Comparison of ENCODE assay signal across 8 mouse cellular contexts in genomic region chr9:75610571-75611493, GRCm38 (mm10). TPM values are rescaled to one million over a fixed set of nuclear protein-coding genes. Genes with fewer than 3 reads are reported as not detected.
DNase-seq lines count a peak whose midpoint lies in the region; ATAC-seq and TF ChIP-seq lines count a peak whose summit lies in the region.

Gene Tmod2, minus strand, starts transcription at chr9:75611325.

- H3K9ac ChIP-seq in forebrain, embryonic 12.5 days, result peak within 1 kb of the TSS; percentile 82
- peak within 1 kb of the TSS; percentile 58 for H3K9ac ChIP-seq in heart, embryonic 15.5 days
- peak within 1 kb of the TSS; percentile 52 for H3K9ac ChIP-seq in lung, embryonic 16.5 days (ENCODE audit: low read length)

- no peaks in the 10 kb centered on the region for H3K4me1 ChIP-seq in brown adipose tissue, adult 24 weeks (ENCODE audit: control insufficient read depth, insufficient read depth, insufficient read length, low read length)
- H3K4me1 ChIP-seq in forebrain, embryonic 12.5 days, result peaks cover 8% of the 10 kb centered on the region
- H3K4me1 ChIP-seq in heart, embryonic 15.5 days (replicated peaks), result no peaks in the 10 kb centered on the region; the same call in 1 of the 2 replicates
- H3K4me1 ChIP-seq in lung, embryonic 16.5 days (replicated peaks; ENCODE audit: control insufficient read depth, insufficient read depth, low read length), result peaks cover 6% of the 10 kb centered on the region

- DNase-seq in Patski (ENCODE audit: low read depth, low spot score), result no peak
- DNase-seq in layer of hippocampus, adult 9-11 months, result peak; percentile 80
- peak; percentile 43 for DNase-seq in retina, postnatal 7 days (ENCODE audit: low read depth, low spot score)
- no peak for DNase-seq in c-Kit-positive CD71-positive TER-119-positive erythroid progenitor cells, embryonic 14.5 days (ENCODE audit: low spot score)

- H3K4me2 ChIP-seq in forebrain, embryonic 12.5 days, result peak within 1 kb of the TSS; percentile 74
- H3K4me2 ChIP-seq in heart, embryonic 15.5 days, result peak within 1 kb of the TSS; percentile 94
- H3K4me2 ChIP-seq in lung, embryonic 16.5 days (ENCODE audit: low read depth, low read length), result peak within 1 kb of the TSS; percentile 95

- POLR2A ChIA-PET in Patski (lab: Charles Lee), result interaction anchor here (0.9 kb wide), 1 partner anchor 12 kb away, joined by 3 read pairs; no protein-coding TSS in a partner anchor

- H3K4me3 ChIP-seq in brown adipose tissue, adult 24 weeks (ENCODE audit: insufficient read depth, low read depth, low read length), result peak within 1 kb of the TSS; percentile 67
- peak within 1 kb of the TSS; percentile 83 for H3K4me3 ChIP-seq in forebrain, embryonic 12.5 days (replicated peaks)
- H3K4me3 ChIP-seq in heart, embryonic 15.5 days, result peak within 1 kb of the TSS; percentile 60
- H3K4me3 ChIP-seq in lung, embryonic 16.5 days (ENCODE audit: low read length), result peak within 1 kb of the TSS; percentile 60

- H3K9me3 ChIP-seq in forebrain, embryonic 12.5 days, result no peaks in the 10 kb centered on the region
- H3K9me3 ChIP-seq in heart, embryonic 15.5 days (replicated peaks), result no peaks in the 10 kb centered on the region
- no peaks in the 10 kb centered on the region for H3K9me3 ChIP-seq in lung, embryonic 16.5 days (ENCODE audit: control insufficient read depth, low read length)

- no peaks in the 10 kb centered on the region for H3K36me3 ChIP-seq in forebrain, embryonic 12.5 days (replicated peaks)
- no peaks in the 10 kb centered on the region for H3K36me3 ChIP-seq in heart, embryonic 15.5 days
- H3K36me3 ChIP-seq in lung, embryonic 16.5 days (ENCODE audit: control insufficient read depth, insufficient read depth, low read length), result no peaks in the 10 kb centered on the region

- WGBS in forebrain, embryonic 12.5 days, result under 1% methylated on average over 72 of the region's 74 CpGs
- under 1% methylated on average over 72 of the region's 74 CpGs for WGBS in heart, embryonic 15.5 days
- under 1% methylated on average over 68 of the region's 74 CpGs for WGBS in lung, embryonic 16.5 days

- CTCF ChIA-PET in Patski (lab: Charles Lee), result interaction anchor here (1.0 to 1.5 kb wide), 2 partner anchors 11 to 17 kb away, joined by 4 to 6 read pairs; no protein-coding TSS in a partner anchor

- in situ Hi-C loops in Patski (cut with MboI; ENCODE audit: low pct_unique_long_range_greater_than_20kb), result no loop called here

- no peak for TF ChIP-seq CTCF in Patski (IDR thresholded peaks at IDR 0.05)

- ATAC-seq in Patski, result peak; percentile 87
- peak; percentile 93 for ATAC-seq in forebrain, embryonic 12.5 days (ENCODE audit: low FRiP score)
- peak; percentile 83 for ATAC-seq in heart, embryonic 15.5 days (replicated peaks; ENCODE audit: insufficient number of reproducible peaks, insufficient read depth, low FRiP score, low read depth)
- ATAC-seq in lung, embryonic 16.5 days (ENCODE audit: low read depth), result peak; percentile 92

- no peak within 1 kb of the TSS for H3K27ac ChIP-seq in brown adipose tissue, adult 24 weeks (replicated peaks; ENCODE audit: low read depth, low read length)
- peak within 1 kb of the TSS; percentile 89 for H3K27ac ChIP-seq in forebrain, embryonic 12.5 days
- H3K27ac ChIP-seq in heart, embryonic 15.5 days, result no peak within 1 kb of the TSS
- no peak within 1 kb of the TSS for H3K27ac ChIP-seq in lung, embryonic 16.5 days (ENCODE audit: low read length)

- peaks cover 5% of the 10 kb centered on the region for H3K27me3 ChIP-seq in Patski
- H3K27me3 ChIP-seq in forebrain, embryonic 12.5 days, result no peaks in the 10 kb centered on the region
- H3K27me3 ChIP-seq in heart, embryonic 15.5 days, result peaks cover 19% of the 10 kb centered on the region; the same call in 1 of the 2 replicates
- peaks cover 3% of the 10 kb centered on the region; the same call in 1 of the 2 replicates for H3K27me3 ChIP-seq in lung, embryonic 16.5 days (ENCODE audit: control insufficient read depth, insufficient read depth, low read depth, low read length)

RNA-seq across cellular contexts. Expression of gene Tmod2, which starts in this region (rescaled TPM):
- polyA plus RNA-seq in Patski (2021), result 2.1 TPM
- 1.9 and 2.0 TPM in 2 replicates for polyA plus RNA-seq in brown adipose tissue, adult 24 weeks (2012; ENCODE audit: insufficient read depth, insufficient read length, missing spikeins)
- polyA plus RNA-seq in forebrain, embryonic 12.5 days (2016; fragmentation: Nextera tagmentation; extraction: Ambion mirVana), result 112 and 121 TPM in 2 replicates
- polyA plus RNA-seq in heart, embryonic 15.5 days (2015; fragmentation: Nextera tagmentation; extraction: Ambion mirVana), result 5.2 and 8.9 TPM in 2 replicates
- polyA plus RNA-seq in lung, embryonic 16.5 days (2015; fragmentation: Nextera tagmentation; extraction: Ambion mirVana), result 8.7 and 9.2 TPM in 2 replicates

Comparison
In these comparisons a context has a peak if more than half of its experiments do, and no peak if none do; other contexts are left out.
1. RNA of gene Tmod2 (polyA plus RNA-seq): 112 to 121 TPM in forebrain, embryonic 12.5 days; 8.7 to 9.2 TPM in lung, embryonic 16.5 days, 5.2 to 8.9 TPM in heart, embryonic 15.5 days, 2.1 TPM in Patski (single experiment) and 1.9 to 2.0 TPM in brown adipose tissue, adult 24 weeks; every median in the first group is over 10 times any median in the second.
2. DNase-seq: peak in layer of hippocampus, adult 9-11 months (single experiment) and retina, postnatal 7 days (single experiment); none in Patski (single experiment) and c-Kit-positive CD71-positive TER-119-positive erythroid progenitor cells, embryonic 14.5 days (single experiment).
3. Peak in every context shown above with its lines, with median percentiles within 50 percentile points of each other: ATAC-seq, H3K4me3 ChIP-seq, H3K4me2 ChIP-seq and H3K9ac ChIP-seq.